Mouse (Mus musculus) neural tube, embryonic 13.5 days (tissue): ENCODE measurements around the gene Gne. TPM values are rescaled to one million over a fixed set of nuclear protein-coding genes. Genes with fewer than 3 reads are reported as not detected.
A peak's percentile ranks its signal among the peaks of the same experiment; 100 is the strongest.

Experiments used
- ATAC-seq: fragments of 200-750 bp; cut with Nextera tagmentation; 2 replicates; pipeline ENCODE4 v1.8.0; 2017; ENCODE audit warnings: low read depth, mild to moderate bottlenecking, moderate TSS enrichment, moderate library complexity
- H3K27ac ChIP-seq: fragments of 300-500 bp; sonication (generic); replicated peaks from 2 replicates; pipeline ENCODE4 v1.5.1; 2015; ENCODE audit warnings: moderate library complexity, mild to moderate bottlenecking, inconsistent platforms
- H3K27me3 ChIP-seq: fragments of 300-500 bp; sonication (generic); 2 replicates; pipeline ENCODE4 v1.6.1; 2015; ENCODE audit warnings: mild to moderate bottlenecking, inconsistent platforms
- H3K36me3 ChIP-seq: fragments of 300-500 bp; sonication (generic); 2 replicates; pipeline ENCODE4 v1.6.1; 2015; ENCODE audit warnings: mild to moderate bottlenecking, inconsistent platforms
- H3K4me1 ChIP-seq: fragments of 300-500 bp; sonication (generic); replicated peaks from 2 replicates; pipeline ENCODE4 v1.6.1; 2015; ENCODE audit warnings: inconsistent platforms
- H3K4me2 ChIP-seq: fragments of 300-500 bp; sonication (generic); 2 replicates; pipeline ENCODE4 v1.6.1; 2015; ENCODE audit warnings: inconsistent platforms, mild to moderate bottlenecking, moderate library complexity
- H3K4me3 ChIP-seq: fragments of 300-500 bp; sonication (generic); 2 replicates; pipeline ENCODE4 v1.5.1; 2015; ENCODE audit warnings: mild to moderate bottlenecking, inconsistent platforms
- H3K9ac ChIP-seq: fragments of 300-500 bp; sonication (generic); 2 replicates; pipeline ENCODE4 v1.6.1; 2015; ENCODE audit warnings: moderate library complexity, mild to moderate bottlenecking, inconsistent platforms
- H3K9me3 ChIP-seq: fragments of 300-500 bp; sonication (generic); 2 replicates; pipeline ENCODE4 v1.6.1; 2016; ENCODE audit warnings: inconsistent platforms
- WGBS: fragments of 180-500 bp; shearing (Covaris S2); methylation state at CpG from one replicate; pipeline ENCODE4 v1.1.7; 2015; 5-methylcytosine and 5-hydroxymethylcytosine counted together
- polyA plus RNA-seq: library from polyadenylated mRNA; unstranded; fragments of >200 nt; fragmentation: Nextera tagmentation; extraction: Ambion mirVana; gene quantifications from 2 replicates; pipeline ENCODE4 v1.2.1, GENCODE M21; 2015

Gene Gne
- polyA plus RNA-seq, 1 experiment from 2014 or later = 23.3 TPM

- Histone ChIP-seq H3K4me3 (no peak overlapping the region), H3K36me3 (peaks cover 27% of the 10 kb centered on the region), H3K4me1 (peaks cover 39% of the 10 kb centered on the region), H3K27ac (no peak overlapping the region), H3K27me3 (no peaks in the 10 kb centered on the region), H3K9ac (no peak overlapping the region), H3K4me2 (no peak overlapping the region), H3K9me3 (no peaks in the 10 kb centered on the region)
- ATAC-seq = no peak
- WGBS = 94% methylated on average over 4 of the region's 4 CpGs
Measured at GRCm38 (mm10) chr4:44016071-44016470, 67.9 kb downstream of the Gne start.

- Histone ChIP-seq H3K4me1 (peaks cover 39% of the 10 kb centered on the region), H3K4me2 (peak overlapping the region; percentile 99), H3K9ac (peak overlapping the region; percentile 89), H3K4me3 (peak overlapping the region; percentile 98), H3K36me3 (peaks cover 1% of the 10 kb centered on the region; the same call in 1 of the 2 replicates), H3K27ac (no peak overlapping the region), H3K9me3 (no peaks in the 10 kb centered on the region), H3K27me3 (no peaks in the 10 kb centered on the region)
- no peak for ATAC-seq
- 28% methylated on average over 11 of the region's 11 CpGs for WGBS
Measured at GRCm38 (mm10) chr4:44013391-44014070, 70.4 kb downstream of the Gne start.

GRCm38 (mm10) chr4:44012376-44013367, 71.3 kb downstream of the Gne start:
- no peaks in the 10 kb centered on the region for H3K9me3 ChIP-seq

GRCm38 (mm10) chr4:44011799-44012198, 72.2 kb downstream of the Gne start:
- Histone ChIP-seq H3K36me3 (no peaks in the 10 kb centered on the region), H3K4me1 (peaks cover 39% of the 10 kb centered on the region), H3K4me2 (peak overlapping the region; percentile 99), H3K9ac (peak overlapping the region; percentile 89), H3K27ac (peak overlapping the region; percentile 82; the same call in 1 of the 2 replicates), H3K27me3 (no peaks in the 10 kb centered on the region), H3K4me3 (peak overlapping the region; percentile 98), H3K9me3 (no peaks in the 10 kb centered on the region)
- 88% methylated on average over 3 of the region's 3 CpGs for WGBS
- ATAC-seq = no peak

More at GRCm38 (mm10) chr4:44012376-44013367, 71.3 kb downstream of the Gne start:
- peak overlapping the region; percentile 98 for H3K4me3 ChIP-seq
- ATAC-seq = peak; percentile 98
- peak overlapping the region; percentile 99 for H3K4me2 ChIP-seq
- H3K4me1 ChIP-seq = peaks cover 39% of the 10 kb centered on the region
- peak overlapping the region; percentile 89 for H3K9ac ChIP-seq
- H3K27me3 ChIP-seq = no peaks in the 10 kb centered on the region
- WGBS = under 1% methylated on average over 77 of the region's 77 CpGs
- peak overlapping the region; percentile 82 for H3K27ac ChIP-seq
- H3K36me3 ChIP-seq = no peaks in the 10 kb centered on the region

DNA sequence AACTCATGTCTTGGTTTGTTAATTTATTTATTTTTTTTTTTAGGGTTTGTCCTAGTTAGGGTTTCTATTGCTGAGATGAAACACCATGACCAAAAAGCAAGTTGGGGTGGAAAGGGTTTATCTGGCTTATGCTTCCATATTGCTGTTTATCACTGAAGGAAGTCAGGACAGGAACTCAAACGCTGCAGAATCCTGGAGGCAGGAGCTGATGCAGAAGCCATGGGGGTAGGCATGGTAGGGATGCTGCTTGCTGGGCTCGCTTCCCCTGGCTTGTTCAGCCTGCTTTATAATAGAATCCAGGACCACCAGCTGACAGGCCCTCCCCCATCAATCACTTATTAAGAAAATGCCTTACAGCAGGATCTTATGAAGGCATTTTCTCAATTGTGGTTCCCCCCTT, 73.1 kb downstream of the Gne start:
- Histone ChIP-seq H3K9ac (no peak overlapping the region), H3K4me3 (no peak overlapping the region), H3K27me3 (no peaks in the 10 kb centered on the region), H3K9me3 (no peaks in the 10 kb centered on the region), H3K36me3 (no peaks in the 10 kb centered on the region), H3K27ac (no peak overlapping the region), H3K4me1 (peaks cover 38% of the 10 kb centered on the region), H3K4me2 (no peak overlapping the region)
- 52% methylated on average over 2 of the region's 2 CpGs for WGBS
- no peak for ATAC-seq

- Histone ChIP-seq H3K4me1 (peaks cover 31% of the 10 kb centered on the region), H3K9me3 (no peaks in the 10 kb centered on the region), H3K4me3 (no peak overlapping the region), H3K4me2 (no peak overlapping the region), H3K36me3 (no peaks in the 10 kb centered on the region), H3K9ac (no peak overlapping the region), H3K27me3 (no peaks in the 10 kb centered on the region), H3K27ac (no peak overlapping the region)
- ATAC-seq = no peak
- 93% methylated on average over 1 of the region's 1 CpGs for WGBS
Measured at GRCm38 (mm10) chr4:44010176-44010575, 73.8 kb downstream of the Gne start.

- Histone ChIP-seq H3K4me2 (no peak overlapping the region), H3K36me3 (no peaks in the 10 kb centered on the region), H3K9ac (no peak overlapping the region), H3K27me3 (no peaks in the 10 kb centered on the region), H3K4me1 (no peaks in the 10 kb centered on the region), H3K9me3 (no peaks in the 10 kb centered on the region), H3K27ac (no peak overlapping the region), H3K4me3 (no peak overlapping the region)
- 66% methylated on average over 3 of the region's 3 CpGs for WGBS
- no peak for ATAC-seq
Measured at GRCm38 (mm10) chr4:44004623-44005409, 79.2 kb downstream of the Gne start.

DNA sequence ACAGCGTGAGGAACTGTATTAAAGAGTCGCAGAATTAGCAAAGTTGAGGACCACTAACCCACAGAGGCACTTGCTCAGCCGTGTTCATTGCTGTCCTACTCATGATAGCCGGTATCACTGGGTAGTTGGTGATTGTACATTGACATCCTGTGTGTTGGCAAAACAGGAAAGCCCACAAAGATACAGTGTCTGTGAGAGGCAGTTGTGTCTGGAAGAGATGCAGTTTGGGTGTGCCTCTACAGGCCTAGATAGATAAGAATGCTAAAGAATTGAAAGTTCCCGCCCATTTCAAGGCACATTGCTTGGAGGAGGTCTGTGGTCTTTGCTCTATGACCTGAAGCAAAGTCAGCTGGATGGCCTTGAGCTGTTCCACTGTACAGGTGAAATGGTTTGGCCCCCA, 79.9 kb downstream of the Gne start, which contains the start of gene Clta:
Gene Clta, plus strand, starts transcription at position 327 of the 400 bp plus-strand sequence.
- H3K4me3 ChIP-seq = no peak within 1 kb of the TSS
- 92% methylated on average over 5 of the region's 5 CpGs for WGBS
- no peaks in the 10 kb centered on the region for H3K4me1 ChIP-seq
- ATAC-seq = no peak
- no peaks in the 10 kb centered on the region; the same call in 1 of the 2 replicates for H3K9me3 ChIP-seq
- no peaks in the 10 kb centered on the region for H3K27me3 ChIP-seq
- H3K27ac ChIP-seq = no peak within 1 kb of the TSS
- H3K36me3 ChIP-seq = no peaks in the 10 kb centered on the region
- no peak within 1 kb of the TSS for H3K9ac ChIP-seq
- H3K4me2 ChIP-seq = no peak within 1 kb of the TSS

DNA sequence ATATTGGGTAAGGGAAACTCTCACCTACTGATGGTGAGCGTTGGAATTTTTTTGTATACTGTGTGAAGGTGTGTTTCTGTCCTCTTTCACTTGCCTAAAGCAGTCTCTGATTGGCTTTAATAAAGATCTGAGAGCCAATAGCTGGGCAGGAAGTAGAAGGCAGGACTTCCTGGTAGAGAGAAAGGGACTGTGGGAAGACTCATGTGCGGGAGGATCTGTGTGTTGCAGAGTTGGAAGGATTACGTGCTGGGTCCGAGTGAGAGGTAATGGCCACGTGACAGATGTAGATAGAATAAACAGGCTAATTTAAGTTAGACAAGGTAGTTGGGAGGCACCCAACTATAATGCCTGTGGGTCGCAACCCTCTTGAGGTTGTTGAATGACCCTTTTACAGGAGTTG, 80.4 kb downstream of the Gne start:
- Histone ChIP-seq H3K27me3 (no peaks in the 10 kb centered on the region), H3K4me3 (no peak overlapping the region), H3K4me2 (no peak overlapping the region), H3K27ac (no peak overlapping the region), H3K9me3 (peaks cover 5% of the 10 kb centered on the region; the same call in 1 of the 2 replicates), H3K9ac (no peak overlapping the region), H3K36me3 (no peaks in the 10 kb centered on the region), H3K4me1 (no peaks in the 10 kb centered on the region)
- no peak for ATAC-seq
- WGBS = 87% methylated on average over 6 of the region's 6 CpGs

GRCm38 (mm10) chr4:43994342-43994741, 89.6 kb downstream of the Gne start:
- peaks cover 5% of the 10 kb centered on the region; the same call in 1 of the 2 replicates for H3K9me3 ChIP-seq
- no peak overlapping the region for H3K27ac ChIP-seq
- no peaks in the 10 kb centered on the region for H3K4me1 ChIP-seq
- H3K4me2 ChIP-seq = no peak overlapping the region
- no peaks in the 10 kb centered on the region for H3K27me3 ChIP-seq
- 83% methylated on average over 2 of the region's 2 CpGs for WGBS
- no peak for ATAC-seq
- H3K36me3 ChIP-seq = no peaks in the 10 kb centered on the region
- H3K9ac ChIP-seq = no peak overlapping the region
- H3K4me3 ChIP-seq = no peak overlapping the region

- H3K9ac ChIP-seq = no peak overlapping the region
- no peaks in the 10 kb centered on the region for H3K27me3 ChIP-seq
- no peak for ATAC-seq
- H3K9me3 ChIP-seq = no peaks in the 10 kb centered on the region
- no peaks in the 10 kb centered on the region for H3K36me3 ChIP-seq
- 90% methylated on average over 11 of the region's 11 CpGs for WGBS
- H3K4me1 ChIP-seq = no peaks in the 10 kb centered on the region
- no peak overlapping the region for H3K4me2 ChIP-seq
- H3K4me3 ChIP-seq = no peak overlapping the region
- no peak overlapping the region for H3K27ac ChIP-seq
Measured at GRCm38 (mm10) chr4:43993072-43993471, 90.9 kb downstream of the Gne start.
